Mouse (Mus musculus) hindbrain, embryonic 15.5 days (tissue): ENCODE data around the gene Col7a1. TPM values are rescaled to one million over a fixed set of nuclear protein-coding genes. Genes with fewer than 3 reads are reported as not detected.
A peak's percentile ranks its signal among the peaks of the same experiment; 100 is the strongest.

Experiments
- ATAC-seq: fragments of 200-750 bp; cut with Nextera tagmentation; 2 replicates; pipeline ENCODE4 v1.8.0; 2017; ENCODE audit warnings: low read depth, moderate number of reproducible peaks, moderate TSS enrichment; ENCODE audit not compliant: low FRiP score
- H3K27ac ChIP-seq: fragments of 300-500 bp; sonication (generic); replicated peaks from 2 replicates; pipeline ENCODE4 v1.5.1; 2015; ENCODE audit warnings: mild to moderate bottlenecking, inconsistent platforms
- H3K27me3 ChIP-seq: fragments of 300-500 bp; sonication (generic); 2 replicates; pipeline ENCODE4 v1.6.1; 2015; ENCODE audit warnings: control low read depth, inconsistent platforms
- H3K36me3 ChIP-seq: fragments of 300-500 bp; sonication (generic); 2 replicates; pipeline ENCODE4 v1.6.1; 2015; ENCODE audit warnings: control low read depth, inconsistent platforms
- H3K4me1 ChIP-seq: fragments of 300-500 bp; sonication (generic); replicated peaks from 2 replicates; pipeline ENCODE4 v1.6.1; 2015; ENCODE audit warnings: control low read depth, inconsistent platforms
- H3K4me2 ChIP-seq: fragments of 300-500 bp; sonication (generic); 2 replicates; pipeline ENCODE4 v1.6.1; 2015; ENCODE audit warnings: moderate library complexity, mild to moderate bottlenecking, inconsistent platforms
- H3K4me3 ChIP-seq: fragments of 300-500 bp; sonication (generic); 2 replicates; pipeline ENCODE4 v1.5.1; 2015; ENCODE audit warnings: mild to moderate bottlenecking, inconsistent platforms
- H3K9ac ChIP-seq: fragments of 300-500 bp; sonication (generic); 2 replicates; pipeline ENCODE4 v1.6.1; 2015; ENCODE audit warnings: inconsistent platforms
- H3K9me3 ChIP-seq: fragments of 300-500 bp; sonication (generic); 2 replicates; pipeline ENCODE4 v1.6.1; 2016; ENCODE audit warnings: control low read depth, inconsistent platforms
- WGBS: fragments of 180-500 bp; shearing (Covaris S2); methylation state at CpG from one replicate; pipeline ENCODE4 v1.1.7; 2015; 5-methylcytosine and 5-hydroxymethylcytosine counted together
- polyA plus RNA-seq: library from polyadenylated mRNA; unstranded; fragments of >200 nt; fragmentation: Nextera tagmentation; extraction: Ambion mirVana; gene quantifications from 2 replicates; pipeline ENCODE4 v1.2.1, GENCODE M21; 2015

Gene Col7a1
- polyA plus RNA-seq = 1.4 and 2.1 TPM in 2 replicates

DNA sequence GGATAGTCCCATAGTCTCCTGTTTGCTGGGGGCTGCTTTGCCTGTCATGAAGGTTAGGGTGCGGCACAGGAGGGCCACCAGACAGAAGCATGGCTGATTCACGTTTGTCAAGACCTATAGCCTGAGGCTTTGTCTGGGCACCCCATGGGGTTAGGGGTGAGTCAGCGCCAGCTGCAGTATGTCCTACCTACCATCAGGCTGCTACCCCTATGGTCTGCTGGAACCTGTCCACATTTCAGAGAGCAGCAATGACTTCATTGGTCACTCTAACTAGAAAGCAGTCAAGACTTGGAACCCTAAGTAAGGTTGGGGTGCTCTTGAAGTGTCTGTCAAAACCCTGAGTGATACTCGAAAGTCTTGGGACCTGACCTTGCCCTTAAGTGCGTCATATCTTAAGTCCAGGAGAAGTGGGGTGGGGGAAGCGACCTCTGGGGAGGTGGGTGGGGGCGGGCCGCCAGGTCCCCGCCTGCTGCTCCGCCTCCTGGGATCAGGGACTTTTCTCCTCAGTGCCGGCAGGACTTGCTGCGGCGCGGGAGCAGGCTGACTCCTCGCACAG is at the start of gene Col7a1:
TSS of gene Col7a1 (plus strand) at position 506 of the 556 bp plus-strand sequence.
- Histone ChIP-seq H3K27ac (no peak within 1 kb of the TSS), H3K9ac (no peak within 1 kb of the TSS), H3K4me3 (no peak within 1 kb of the TSS), H3K9me3 (no peaks in the 10 kb centered on the region), H3K4me1 (no peaks in the 10 kb centered on the region), H3K4me2 (0 out of 2 replicates have a peak within 1 kb of the TSS, but pooled peaks have one; percentile 6), H3K36me3 (peaks cover 21% of the 10 kb centered on the region), H3K27me3 (peaks cover 24% of the 10 kb centered on the region)
- WGBS = 11% methylated on average over 15 of the region's 15 CpGs
- ATAC-seq = no peak

DNA sequence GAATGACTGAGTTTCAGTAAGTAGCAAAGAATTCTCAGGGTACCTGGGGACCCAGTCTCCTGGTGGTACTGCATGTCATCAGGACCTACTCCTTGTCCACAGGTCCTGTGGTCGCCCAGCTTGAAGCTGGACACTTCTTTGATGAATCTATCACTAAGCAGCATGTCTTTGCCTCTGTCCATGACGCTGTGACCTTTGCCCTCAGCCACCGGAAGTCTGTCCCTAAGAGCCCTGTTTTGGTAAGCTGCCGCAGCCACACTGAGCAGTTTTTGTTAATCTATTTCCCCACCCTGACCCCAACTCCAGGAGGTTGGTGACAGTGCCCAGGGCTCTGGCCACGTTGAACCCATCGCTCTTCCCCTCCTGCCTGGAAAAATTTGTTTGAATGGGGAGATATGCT is 41.1 kb upstream of the Col7a1 start:
- H3K4me2 ChIP-seq = no peak overlapping the region
- no peaks in the 10 kb centered on the region for H3K4me1 ChIP-seq
- no peaks in the 10 kb centered on the region for H3K9me3 ChIP-seq
- no peak for ATAC-seq
- H3K27ac ChIP-seq = no peak overlapping the region
- no peaks in the 10 kb centered on the region for H3K36me3 ChIP-seq
- no peak overlapping the region for H3K4me3 ChIP-seq
- H3K9ac ChIP-seq = no peak overlapping the region
- 74% methylated on average over 6 of the region's 6 CpGs for WGBS
- no peaks in the 10 kb centered on the region for H3K27me3 ChIP-seq

DNA sequence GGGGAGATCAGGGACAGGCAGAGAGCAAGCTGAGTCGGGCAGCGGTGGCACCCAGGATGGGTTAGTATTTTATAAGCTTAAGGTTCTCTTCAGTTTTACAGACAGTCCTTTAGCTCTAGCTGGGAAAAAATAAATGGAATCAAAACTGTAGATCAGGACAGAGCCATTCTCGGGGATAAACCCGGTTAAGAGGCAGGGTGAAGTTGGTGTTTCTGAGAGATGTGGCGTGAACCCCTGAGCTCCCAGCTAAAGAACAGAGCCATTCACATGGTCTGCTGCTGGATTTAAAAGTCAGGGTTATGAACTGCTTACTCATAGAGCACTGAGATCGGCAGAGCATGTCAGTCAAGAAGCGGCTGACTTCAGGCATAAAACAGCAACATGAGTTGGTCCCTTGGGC is 40.2 kb upstream of the Col7a1 start:
- 91% methylated on average over 7 of the region's 7 CpGs for WGBS
- H3K36me3 ChIP-seq = no peaks in the 10 kb centered on the region
- no peak for ATAC-seq
- no peaks in the 10 kb centered on the region for H3K9me3 ChIP-seq
- H3K4me3 ChIP-seq = no peak overlapping the region
- no peaks in the 10 kb centered on the region for H3K4me1 ChIP-seq
- H3K4me2 ChIP-seq = no peak overlapping the region
- H3K27ac ChIP-seq = no peak overlapping the region
- H3K9ac ChIP-seq = no peak overlapping the region
- no peaks in the 10 kb centered on the region for H3K27me3 ChIP-seq

DNA sequence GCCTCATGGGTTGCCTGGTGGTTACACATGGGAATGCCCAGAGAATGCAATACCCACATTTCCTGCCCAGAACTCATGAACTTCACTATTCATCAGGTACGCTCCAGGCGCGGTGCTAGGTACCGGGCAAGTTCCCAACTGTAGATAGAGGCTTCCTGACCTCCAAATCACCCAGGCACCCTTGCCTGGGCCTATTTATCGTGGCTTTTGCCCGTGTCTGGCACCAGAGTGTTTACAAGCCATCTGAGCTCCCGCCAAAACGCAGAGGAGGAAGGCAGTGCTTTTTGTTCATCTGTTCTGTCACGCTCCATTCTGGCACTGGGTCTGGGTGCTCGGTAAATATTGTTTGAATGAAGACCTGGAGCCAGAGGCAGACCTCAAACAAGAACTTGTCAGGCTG is 39.8 kb upstream of the Col7a1 start:
- Histone ChIP-seq H3K4me2 (no peak overlapping the region), H3K27me3 (no peaks in the 10 kb centered on the region), H3K4me1 (no peaks in the 10 kb centered on the region), H3K27ac (no peak overlapping the region), H3K9me3 (no peaks in the 10 kb centered on the region), H3K36me3 (no peaks in the 10 kb centered on the region), H3K9ac (no peak overlapping the region), H3K4me3 (no peak overlapping the region)
- WGBS = 57% methylated on average over 10 of the region's 10 CpGs
- no peak for ATAC-seq

DNA sequence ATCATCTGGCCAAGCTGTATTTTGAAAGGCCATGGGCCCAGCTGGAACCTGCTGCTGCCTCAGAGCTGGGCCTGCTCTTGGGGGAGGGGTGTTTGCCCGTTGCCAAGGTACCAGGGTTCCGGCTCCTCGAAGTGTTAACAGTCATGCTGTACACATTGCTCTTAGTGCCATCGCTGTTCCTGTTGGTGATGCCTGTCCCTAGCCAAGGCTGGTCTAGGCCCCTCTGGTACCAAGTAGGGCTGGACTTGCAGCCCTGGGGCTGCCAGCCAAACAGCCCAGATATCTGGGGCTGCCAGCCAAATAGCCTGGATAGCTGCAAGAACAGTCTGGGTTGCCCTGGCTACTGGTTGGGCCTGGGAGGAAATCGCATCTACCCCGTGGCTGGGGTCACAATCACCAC is 38.9 kb upstream of the Col7a1 start, which contains the start of gene Tmem89:
TSS of gene Tmem89 (plus strand) at position 129 of the 400 bp plus-strand sequence.
- Histone ChIP-seq H3K9me3 (no peaks in the 10 kb centered on the region), H3K4me1 (no peaks in the 10 kb centered on the region), H3K27me3 (no peaks in the 10 kb centered on the region), H3K4me3 (no peak within 1 kb of the TSS), H3K27ac (no peak within 1 kb of the TSS), H3K36me3 (no peaks in the 10 kb centered on the region), H3K9ac (no peak within 1 kb of the TSS), H3K4me2 (no peak within 1 kb of the TSS)
- peak; percentile 92 for ATAC-seq
- WGBS = 52% methylated on average over 6 of the region's 6 CpGs

DNA sequence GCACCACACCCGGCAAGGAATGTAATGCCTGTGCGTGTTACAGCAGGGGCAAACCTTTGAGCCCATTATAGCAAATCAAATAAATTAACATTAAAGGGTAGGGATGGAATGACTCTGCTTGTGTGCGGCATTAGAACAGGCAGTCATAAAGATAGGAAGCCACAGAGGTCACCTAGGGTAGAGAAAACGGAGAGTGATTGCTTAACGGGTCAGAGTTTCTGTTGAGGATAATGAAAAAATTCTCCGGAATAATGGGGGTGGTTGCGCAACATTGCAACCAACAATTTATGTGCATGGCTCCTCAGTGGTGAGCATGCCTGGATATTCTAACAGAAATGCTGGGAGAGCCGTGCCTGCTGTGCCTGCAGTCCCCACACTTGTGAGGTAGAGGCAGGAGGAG is 27.5 kb upstream of the Col7a1 start:
- Histone ChIP-seq H3K27me3 (no peaks in the 10 kb centered on the region), H3K36me3 (no peaks in the 10 kb centered on the region), H3K4me3 (no peak overlapping the region), H3K4me2 (no peak overlapping the region), H3K4me1 (no peaks in the 10 kb centered on the region), H3K27ac (no peak overlapping the region), H3K9me3 (no peaks in the 10 kb centered on the region), H3K9ac (no peak overlapping the region)
- WGBS = 82% methylated on average over 8 of the region's 8 CpGs
- ATAC-seq = no peak

DNA sequence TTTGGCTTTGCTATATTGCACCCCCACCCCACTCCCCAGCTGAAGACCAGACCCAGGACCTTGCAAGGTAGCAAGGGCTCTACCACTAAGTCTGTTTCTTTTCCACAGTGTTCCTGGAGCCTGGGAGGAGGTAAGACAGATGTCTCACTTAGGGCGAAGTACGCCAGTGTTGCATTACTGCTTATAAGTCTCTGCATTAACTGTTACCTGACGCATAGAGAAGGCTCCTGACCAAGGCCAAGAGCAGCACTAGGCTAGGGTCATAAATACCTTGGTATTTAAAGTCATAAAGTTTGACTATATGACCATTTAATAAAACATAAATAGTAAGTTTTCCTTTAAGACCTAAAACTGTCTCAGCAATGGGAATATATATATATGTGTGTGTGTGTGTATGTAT is 25.0 kb upstream of the Col7a1 start:
- Histone ChIP-seq H3K36me3 (no peaks in the 10 kb centered on the region), H3K27ac (no peak overlapping the region), H3K4me3 (no peak overlapping the region), H3K9ac (no peak overlapping the region), H3K4me1 (no peaks in the 10 kb centered on the region), H3K9me3 (no peaks in the 10 kb centered on the region), H3K4me2 (no peak overlapping the region), H3K27me3 (no peaks in the 10 kb centered on the region)
- 89% methylated on average over 3 of the region's 3 CpGs for WGBS
- ATAC-seq = no peak

DNA sequence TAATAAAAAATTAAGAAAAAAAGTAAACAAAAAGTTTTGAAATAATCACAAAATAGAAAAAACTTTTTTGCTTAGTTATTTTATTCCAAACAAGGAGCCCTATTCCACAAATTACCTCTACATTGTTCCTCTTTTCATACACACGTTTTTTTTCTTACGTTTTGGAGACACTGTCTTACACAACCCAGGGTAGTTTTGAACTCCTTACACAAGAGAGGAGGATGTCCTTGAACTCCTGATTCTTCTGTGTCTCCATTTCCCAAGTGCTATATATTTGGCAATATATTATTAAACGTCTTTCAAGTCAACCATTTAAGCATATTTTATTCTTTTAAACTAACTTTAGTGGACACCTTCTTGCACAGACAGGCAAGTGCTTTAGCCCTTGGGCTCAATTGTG is 17.4 kb upstream of the Col7a1 start:
- 0 out of 2 replicates have a peak, but pooled peaks have one; percentile 10 for ATAC-seq

DNA sequence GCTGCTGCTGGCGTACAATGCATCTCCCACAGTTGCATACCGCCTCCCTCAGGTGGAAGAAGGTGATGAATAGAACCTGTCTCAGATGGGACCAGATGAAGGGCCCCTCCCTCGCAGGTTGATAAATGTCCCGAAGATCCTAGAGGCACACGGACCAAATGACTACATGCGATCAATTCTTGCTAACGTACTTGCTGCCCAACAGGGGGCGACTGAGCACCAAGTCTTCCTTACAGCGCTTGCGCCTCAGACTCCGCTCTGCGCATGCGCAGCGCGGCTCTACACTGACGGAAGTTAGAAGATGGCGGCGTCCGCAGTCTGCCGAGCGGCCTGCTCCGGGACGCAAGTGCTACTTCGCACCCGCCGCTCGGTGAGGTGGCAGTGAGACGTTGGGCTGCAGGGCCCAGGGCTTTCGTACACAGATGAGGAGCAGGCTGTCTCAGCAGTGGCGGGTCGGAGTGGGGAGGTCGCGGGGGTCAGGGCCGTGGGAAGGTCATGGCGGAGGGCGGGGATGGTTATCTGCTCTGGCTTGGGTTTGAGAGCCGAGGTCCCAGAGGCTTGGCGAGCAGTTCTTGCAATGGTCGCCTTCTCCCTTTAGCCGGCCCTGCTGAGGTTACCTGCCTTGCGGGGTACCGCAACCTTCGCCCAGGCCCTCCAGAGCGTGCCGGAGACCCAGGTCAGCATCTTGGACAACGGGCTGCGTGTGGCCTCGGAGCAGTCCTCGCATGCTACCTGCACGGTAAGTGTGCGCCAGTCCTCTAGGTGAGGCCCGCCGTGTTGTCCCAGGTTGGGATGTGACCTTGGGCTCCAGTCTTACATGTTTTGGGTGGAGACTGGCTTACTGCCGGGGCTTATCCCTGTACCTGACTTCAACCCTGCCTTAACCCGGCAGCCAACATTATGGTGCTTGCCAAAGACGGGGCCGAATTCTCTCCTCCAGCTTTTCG is 16.7 kb upstream of the Col7a1 start, which contains the start of gene Uqcrc1:
TSS of gene Uqcrc1 (plus strand) at position 216 of the 947 bp plus-strand sequence.
- peak within 1 kb of the TSS; percentile 97 for H3K9ac ChIP-seq
- peaks cover 10% of the 10 kb centered on the region for H3K4me1 ChIP-seq
- peak within 1 kb of the TSS; percentile 93 for H3K4me3 ChIP-seq
- H3K9me3 ChIP-seq = no peaks in the 10 kb centered on the region
- H3K4me2 ChIP-seq = peak within 1 kb of the TSS; percentile 82
- H3K36me3 ChIP-seq = peaks cover 28% of the 10 kb centered on the region
- peak within 1 kb of the TSS; percentile 82 for H3K27ac ChIP-seq
- ATAC-seq = peak; percentile 92
- no peaks in the 10 kb centered on the region for H3K27me3 ChIP-seq
- WGBS = 1% methylated on average over 58 of the region's 58 CpGs

More for the DNA sequence above, 17.4 kb upstream of the Col7a1 start:
- Histone ChIP-seq H3K9ac (0 out of 2 replicates have a peak overlapping the region, but pooled peaks have one; percentile 0), H3K4me1 (peaks cover 10% of the 10 kb centered on the region), H3K27ac (no peak overlapping the region), H3K27me3 (no peaks in the 10 kb centered on the region), H3K36me3 (peaks cover 22% of the 10 kb centered on the region), H3K9me3 (no peaks in the 10 kb centered on the region), H3K4me2 (peak overlapping the region; percentile 44), H3K4me3 (peak overlapping the region; percentile 93)
- 20% methylated on average over 3 of the region's 3 CpGs for WGBS

DNA sequence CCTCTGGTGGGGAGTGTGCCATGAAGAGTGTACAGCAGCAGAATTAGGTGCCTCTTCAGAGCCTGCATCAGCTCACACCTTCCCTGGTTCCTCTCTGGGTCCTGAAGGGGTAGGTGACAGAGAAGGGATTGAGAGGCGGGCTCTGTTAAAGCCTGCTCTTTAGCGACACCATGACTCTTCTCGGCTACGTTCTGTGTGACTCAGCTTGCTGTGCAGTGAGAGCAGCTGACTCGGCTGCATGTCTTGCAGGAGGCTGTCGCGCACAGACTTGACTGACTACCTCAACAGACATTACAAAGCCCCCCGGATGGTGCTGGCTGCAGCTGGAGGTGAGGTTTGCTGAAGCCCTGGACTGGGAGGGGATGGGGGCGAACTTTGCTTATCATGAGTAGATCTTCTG is 8.3 kb upstream of the Col7a1 start:
- Histone ChIP-seq H3K4me3 (no peak overlapping the region), H3K9ac (no peak overlapping the region), H3K36me3 (peaks cover 81% of the 10 kb centered on the region), H3K27me3 (no peaks in the 10 kb centered on the region), H3K9me3 (no peaks in the 10 kb centered on the region), H3K4me2 (no peak overlapping the region), H3K4me1 (no peaks in the 10 kb centered on the region), H3K27ac (no peak overlapping the region)
- no peak for ATAC-seq
- 85% methylated on average over 9 of the region's 9 CpGs for WGBS

DNA sequence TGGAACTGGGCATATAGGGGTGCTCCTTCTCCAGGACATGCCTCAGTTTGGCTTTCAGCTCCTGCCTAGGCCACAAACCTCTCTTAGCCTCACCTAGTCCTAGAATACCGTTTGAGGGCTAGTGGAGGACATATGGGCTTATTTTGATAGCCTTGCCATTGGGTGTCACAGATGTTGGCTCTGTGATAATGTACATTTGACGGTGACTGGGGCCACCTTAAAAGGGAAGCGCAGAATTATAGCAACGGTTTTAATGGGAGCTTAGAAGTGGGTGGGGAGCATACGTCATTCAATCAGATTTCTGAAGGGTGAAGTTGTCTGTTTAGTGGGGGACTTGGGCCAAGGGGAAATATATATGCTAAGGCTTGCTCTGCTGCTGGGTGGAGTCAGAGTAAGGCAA is 7.8 kb upstream of the Col7a1 start:
- no peak for ATAC-seq
- H3K4me2 ChIP-seq = no peak overlapping the region

More for the DNA sequence above, 7.8 kb upstream of the Col7a1 start:
- H3K36me3 ChIP-seq = peaks cover 82% of the 10 kb centered on the region
- no peaks in the 10 kb centered on the region for H3K4me1 ChIP-seq
- H3K4me3 ChIP-seq = no peak overlapping the region
- no peak overlapping the region for H3K27ac ChIP-seq
- H3K9ac ChIP-seq = no peak overlapping the region
- no peaks in the 10 kb centered on the region for H3K27me3 ChIP-seq
- WGBS = 91% methylated on average over 5 of the region's 5 CpGs
- no peaks in the 10 kb centered on the region for H3K9me3 ChIP-seq
